Mouse (Mus musculus) c-Kit-positive CD71-positive TER-119-negative erythroid progenitor cells, embryonic 14.5 days (primary cell): ENCODE results near the gene Rasip1.
A peak's percentile ranks its signal among the peaks of the same experiment; 100 is the strongest.

Experiments
- DNase-seq: peaks from one replicate; pipeline ENCODE4 v3.0.0-alpha.2; 2013; ENCODE audit warnings: low read depth

Gene Rasip1

GRCm38 (mm10) chr7:45627261-45627660 is at the start of gene Rasip1:
Gene Rasip1 (plus strand): TSS chr7:45627488.
- no peak for DNase-seq

DNA sequence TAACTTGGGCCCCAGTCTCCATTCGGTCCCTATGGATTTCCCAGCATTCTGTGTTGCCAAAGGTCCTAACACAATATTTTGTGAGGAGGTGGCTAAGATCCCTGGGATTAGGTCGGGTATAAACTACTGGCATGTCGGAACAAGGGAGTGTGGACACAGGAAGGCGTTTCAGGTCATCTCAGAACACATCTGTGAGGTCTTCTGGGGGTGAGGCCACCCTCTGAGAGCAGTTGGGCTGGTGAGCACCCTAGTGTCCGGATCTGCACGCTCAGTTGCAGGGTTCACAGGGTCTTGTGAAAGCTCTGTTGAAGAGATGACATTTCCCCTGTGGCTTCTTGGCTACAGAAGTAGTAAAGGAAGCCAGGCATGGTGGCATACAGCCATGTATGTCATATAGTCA is 41.4 kb upstream of the Rasip1 start:
- no peak for DNase-seq

DNA sequence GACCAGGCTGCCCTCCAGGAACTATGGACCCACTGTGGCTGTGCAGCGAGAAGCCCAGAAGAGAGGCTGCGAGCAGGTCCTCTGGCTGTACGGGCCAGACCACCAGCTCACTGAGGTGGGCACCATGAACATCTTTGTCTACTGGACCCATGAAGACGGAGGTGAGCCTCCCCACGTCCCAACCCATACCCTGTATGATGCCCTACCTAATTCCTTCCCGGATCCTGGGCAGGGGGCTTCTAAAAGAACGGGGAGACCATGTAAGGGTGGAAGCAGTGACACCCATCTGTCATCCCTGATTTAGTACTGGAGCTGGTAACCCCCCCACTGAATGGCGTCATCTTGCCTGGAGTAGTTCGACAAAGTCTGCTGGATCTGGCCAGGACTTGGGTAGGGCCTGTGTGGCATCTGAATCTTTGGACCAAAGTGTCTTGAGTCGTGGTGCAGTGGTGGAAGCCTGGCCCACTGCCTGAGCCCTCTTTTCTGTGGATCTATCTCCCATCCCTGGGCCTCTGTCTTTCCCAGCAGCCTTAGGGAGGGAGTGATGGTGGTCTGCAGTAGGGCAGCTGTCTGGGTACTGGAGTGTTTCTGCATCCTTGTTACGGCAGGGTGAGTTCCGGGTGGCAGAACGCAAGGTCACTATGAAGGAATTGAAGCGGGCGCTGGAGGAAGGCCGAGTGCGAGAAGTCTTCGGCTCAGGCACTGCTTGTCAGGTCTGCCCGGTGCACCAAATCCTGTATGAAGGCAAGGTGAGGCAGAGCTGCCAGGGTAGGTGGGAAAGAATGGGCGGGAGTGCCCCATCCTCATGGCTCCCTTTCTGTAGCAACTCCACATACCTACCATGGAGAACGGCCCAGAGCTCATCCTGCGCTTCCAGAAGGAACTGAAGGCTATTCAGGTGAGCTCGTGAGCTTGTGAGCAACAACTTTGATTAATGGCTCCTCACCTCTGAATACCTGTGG is 39.4 kb upstream of the Rasip1 start:
- DNase-seq = no peak

- peak; percentile 88 for DNase-seq
These were observed 38.1 kb upstream of the Rasip1 start for GRCm38 (mm10) chr7:45589173-45589572.

- no peak for DNase-seq
These were observed 37.4 kb upstream of the Rasip1 start for GRCm38 (mm10) chr7:45589898-45590297.

GRCm38 (mm10) chr7:45590874-45591273 is 36.4 kb upstream of the Rasip1 start:
- no peak for DNase-seq

GRCm38 (mm10) chr7:45591880-45592279 is 35.4 kb upstream of the Rasip1 start:
- no peak for DNase-seq

DNA sequence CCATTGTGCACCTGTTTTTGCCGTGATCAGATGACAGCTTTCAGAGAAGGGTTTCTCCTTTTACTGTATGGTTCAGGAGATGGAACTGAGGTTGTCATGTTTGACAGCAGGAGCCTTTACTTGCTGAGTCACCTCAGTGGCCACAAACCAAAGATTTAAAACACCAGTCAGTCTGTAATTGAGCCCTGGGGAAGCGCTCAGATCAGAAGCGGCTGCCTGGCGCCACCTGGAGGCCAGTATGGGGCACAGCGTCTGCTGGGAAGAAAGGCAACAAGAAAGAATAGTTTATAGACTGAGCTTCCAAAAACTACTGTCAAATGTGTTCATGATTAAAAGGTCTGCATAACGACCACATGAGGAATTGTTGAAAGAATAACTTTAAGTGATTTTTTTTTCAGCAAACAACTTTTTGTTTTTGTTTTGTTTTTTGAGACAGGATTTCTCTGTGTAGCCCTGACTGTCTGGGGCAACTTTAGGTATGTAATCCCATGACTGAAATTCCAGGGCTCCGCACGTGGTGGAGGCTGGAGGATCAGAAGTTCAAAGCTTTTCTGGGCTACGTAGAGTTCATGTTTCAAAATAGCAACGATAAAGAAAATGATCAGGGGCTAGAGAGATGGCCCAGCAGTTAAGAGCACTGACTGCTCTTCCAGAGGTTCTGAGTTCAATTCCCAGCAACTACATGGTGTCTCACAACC is 34.0 kb upstream of the Rasip1 start:
- peak; percentile 71 for DNase-seq

GRCm38 (mm10) chr7:45595176-45595575 is 32.1 kb upstream of the Rasip1 start:
- DNase-seq = no peak

- DNase-seq = no peak
These were observed 31.2 kb upstream of the Rasip1 start for GRCm38 (mm10) chr7:45596107-45596506.

GRCm38 (mm10) chr7:45597013-45597412 is 30.3 kb upstream of the Rasip1 start:
- DNase-seq = no peak

GRCm38 (mm10) chr7:45597527-45597926 is 29.8 kb upstream of the Rasip1 start:
- DNase-seq = no peak

DNA sequence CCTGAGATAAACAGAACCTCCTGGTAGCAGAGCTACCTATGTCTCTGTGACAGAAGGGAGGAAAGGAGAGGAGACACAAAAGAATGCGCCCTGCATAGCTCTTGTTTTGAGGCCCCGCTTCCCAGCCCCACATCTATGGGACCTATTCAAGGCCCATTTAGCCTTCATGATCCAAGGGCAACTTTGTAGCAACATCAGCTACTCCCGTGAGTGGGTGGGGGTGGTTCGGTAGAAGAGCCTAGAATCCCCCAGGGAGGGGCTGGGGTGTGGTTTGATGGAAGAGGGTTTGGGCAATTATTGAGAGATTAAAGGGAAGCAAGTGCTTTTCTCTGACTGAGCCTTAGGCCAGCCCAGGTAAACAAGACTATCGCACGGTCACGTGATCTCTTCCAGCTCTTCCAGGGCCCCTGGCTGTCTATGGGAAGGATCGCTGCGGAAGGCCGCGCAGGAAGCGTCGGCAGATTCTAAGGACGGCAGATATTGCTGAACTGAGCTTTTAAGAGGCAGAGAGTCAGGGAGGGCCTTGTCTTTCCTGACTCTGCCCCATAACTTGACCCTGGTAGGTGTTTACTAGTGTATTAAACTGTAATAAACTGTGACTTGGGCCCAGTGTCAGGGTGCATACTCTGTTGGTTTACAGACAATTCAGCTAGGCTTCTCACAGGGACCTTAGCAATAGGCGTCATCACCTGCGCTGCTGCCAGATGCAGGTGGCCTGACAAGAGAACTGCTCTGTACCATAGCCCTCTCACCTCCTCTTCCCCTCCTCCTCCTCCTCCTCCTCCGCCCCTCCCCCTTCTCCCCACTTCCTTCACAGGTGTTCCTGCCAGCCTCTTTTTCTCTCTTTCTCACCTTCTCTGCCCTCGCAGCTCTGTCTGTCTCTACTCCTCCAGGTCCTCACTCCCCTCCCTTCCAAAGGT is 28.1 kb upstream of the Rasip1 start:
- DNase-seq = no peak

DNA sequence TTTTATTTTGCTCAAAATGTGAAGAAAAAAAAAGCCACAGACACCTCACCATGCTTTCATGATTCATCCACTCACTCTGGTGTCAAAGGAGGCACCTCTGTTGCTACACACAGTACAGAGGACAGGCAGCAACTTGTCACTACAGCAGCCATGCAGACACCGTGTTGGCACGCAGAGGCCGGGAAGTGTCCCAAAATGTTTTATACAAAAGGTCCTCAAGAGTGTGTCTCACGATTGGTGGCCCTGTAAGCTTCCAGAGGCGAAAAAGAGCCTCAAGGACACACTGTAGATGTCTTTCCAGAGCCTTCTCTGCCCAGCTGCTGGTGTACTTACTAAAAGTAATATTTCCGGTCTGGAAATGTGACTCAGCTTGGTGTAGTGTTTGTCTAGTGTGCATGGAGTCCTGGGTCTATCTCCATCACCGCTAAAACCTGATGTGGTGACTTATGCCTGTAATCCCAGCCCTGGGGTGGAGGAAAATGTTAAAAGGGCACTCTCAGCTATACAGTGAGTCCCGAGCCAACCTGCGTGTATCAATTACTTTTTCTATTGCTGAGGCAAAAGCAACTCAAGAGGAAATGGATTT is 21.5 kb upstream of the Rasip1 start:
- DNase-seq = no peak

DNA sequence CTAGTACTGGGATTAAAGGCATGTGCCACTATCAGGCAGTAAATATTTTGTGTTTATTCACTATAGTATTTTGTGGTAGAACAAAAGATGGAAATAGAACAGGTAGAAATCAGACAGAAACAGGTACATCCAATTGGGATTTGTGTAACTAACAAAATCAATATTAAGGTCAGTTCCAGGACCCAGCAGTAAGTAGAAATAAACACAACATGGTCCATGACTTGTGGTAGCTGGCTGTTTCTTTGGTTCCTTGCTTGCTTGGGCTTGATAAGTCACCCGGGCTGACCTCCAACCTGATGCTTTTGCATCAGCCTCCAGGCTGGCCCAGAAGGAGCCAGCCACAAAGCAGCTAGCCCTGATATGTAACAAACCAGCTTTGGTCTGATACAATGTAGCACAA is 17.8 kb upstream of the Rasip1 start:
- no peak for DNase-seq

- no peak for DNase-seq
These were observed 11.0 kb upstream of the Rasip1 start for GRCm38 (mm10) chr7:45616277-45616676.

- no peak for DNase-seq
These were observed 10.1 kb upstream of the Rasip1 start, which contains the start of gene Fut1 for GRCm38 (mm10) chr7:45617042-45617695. Gene Fut1 (plus strand): TSS chr7:45617289.

- no peak for DNase-seq
These were observed 9.0 kb upstream of the Rasip1 start for GRCm38 (mm10) chr7:45618316-45618715.

DNA sequence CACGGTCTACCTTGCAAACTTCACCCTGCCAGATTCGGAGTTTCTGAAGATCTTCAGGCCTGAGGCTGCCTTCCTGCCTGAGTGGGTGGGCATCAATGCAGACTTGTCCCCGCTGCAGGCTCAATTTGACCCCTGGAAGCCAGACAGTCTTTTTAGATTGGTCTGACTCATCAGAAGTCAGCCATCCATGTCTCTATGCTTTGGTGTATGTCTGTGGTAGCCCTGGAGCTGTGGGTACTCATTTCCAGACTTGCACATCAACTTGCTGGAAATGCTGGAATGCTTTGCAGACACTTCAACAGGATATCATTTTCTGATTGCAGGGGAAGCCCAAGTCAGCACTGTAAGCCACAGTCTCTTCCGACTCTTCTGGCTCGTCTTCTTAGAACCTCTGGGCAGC is 7.7 kb upstream of the Rasip1 start:
- DNase-seq = no peak

GRCm38 (mm10) chr7:45621443-45621842 is 5.8 kb upstream of the Rasip1 start, which contains the start of gene Izumo1:
Gene Izumo1 (plus strand): TSS chr7:45621811.
- DNase-seq = peak; percentile 53

DNA sequence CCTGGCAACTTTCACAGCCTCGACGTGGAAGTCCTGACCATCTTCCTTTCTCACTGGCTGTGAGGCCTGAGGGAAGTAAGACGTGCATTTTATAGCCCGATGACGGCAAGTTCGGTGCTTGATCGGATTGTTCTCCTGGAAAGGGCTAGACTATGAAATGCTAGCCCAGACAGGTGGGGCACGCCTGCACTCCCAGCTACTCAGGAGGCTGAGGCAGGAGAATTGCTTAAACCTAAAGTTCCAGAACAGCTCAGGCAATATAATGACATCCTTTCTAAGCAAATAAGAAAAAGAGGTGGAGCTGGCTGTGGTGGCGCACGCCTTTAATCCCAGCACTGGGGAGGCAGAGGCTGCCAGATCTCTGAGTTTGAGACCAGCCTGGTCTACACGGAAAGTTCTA is 3.8 kb upstream of the Rasip1 start:
- DNase-seq = no peak
